Mouse (Mus musculus): ENCODE results near the gene BC005537.

- TF ChIP-seq CTCF (IDR thresholded peaks at IDR 0.05; ENCODE audit: low read depth) (no peak), EP300 (IDR thresholded peaks at IDR 0.05; ENCODE audit: low read depth) (no peak)
Measured at GRCm38 (mm10) chr13:24862021-24862420, 60.6 kb downstream of the BC005537 start.
